Mouse (Mus musculus): ENCODE data around the gene Zfp536.
"Not testable (repeated sequence)": the region's sequence is repeated elsewhere in the genome, so short reads cannot be mapped to it uniquely, and the experiment has no call there.

Gene Zfp536

DNA sequence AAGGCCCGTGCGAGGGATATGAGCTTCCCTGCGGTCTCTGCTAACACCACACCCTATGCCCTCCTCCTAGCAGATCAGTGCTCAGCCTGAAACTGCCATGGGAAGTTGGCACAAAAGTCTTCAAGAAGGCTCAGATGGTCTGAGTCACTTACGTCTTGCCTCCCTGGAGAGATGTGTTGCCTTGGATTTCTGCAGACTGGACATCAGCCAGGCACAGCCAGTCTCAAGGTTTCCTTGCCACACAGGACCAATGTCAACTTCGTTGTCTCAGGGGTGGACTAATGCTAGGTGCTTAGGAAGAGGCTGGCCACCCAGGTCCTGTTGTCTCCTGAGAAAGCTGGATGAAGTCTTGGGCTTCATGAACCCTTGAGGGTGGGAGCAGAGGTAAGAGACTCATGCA, 14.6 kb downstream of the Zfp536 start:
- no peak for DNase-seq (ENCODE audit: low read depth, low spot score)

- no peak for DNase-seq (ENCODE audit: low read depth, low spot score)
These were observed 20.4 kb downstream of the Zfp536 start for GRCm38 (mm10) chr7:37753024-37753423.

GRCm38 (mm10) chr7:37746133-37746761, 27.2 kb downstream of the Zfp536 start:
- DNase-seq (ENCODE audit: low read depth, low spot score) = no peak

DNA sequence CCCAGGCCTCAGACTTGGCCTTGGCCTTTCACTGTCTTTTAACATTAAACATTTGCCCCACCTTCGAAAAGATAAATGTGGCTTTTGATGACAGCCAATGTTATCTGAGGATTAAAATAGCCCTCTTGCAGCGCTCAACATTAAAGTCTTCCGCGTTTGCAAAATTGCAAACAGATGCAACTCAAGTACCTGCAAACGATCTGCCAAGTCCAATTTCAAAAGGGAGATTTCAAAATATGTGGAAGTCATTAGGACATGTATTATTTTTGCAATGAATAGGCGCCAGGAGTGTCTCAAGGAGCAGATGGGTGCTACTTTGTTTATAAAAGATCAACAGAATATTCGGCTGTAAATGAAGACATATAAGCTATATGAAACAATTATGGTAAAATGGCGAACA, 30.1 kb downstream of the Zfp536 start:
- peak; percentile 40 for DNase-seq (ENCODE audit: low read depth, low spot score)

- no peak for DNase-seq (ENCODE audit: low read depth, low spot score)
These were observed 36.2 kb downstream of the Zfp536 start for GRCm38 (mm10) chr7:37737191-37737590.

- no peak for DNase-seq (ENCODE audit: low read depth, low spot score)
These were observed 37.1 kb downstream of the Zfp536 start for GRCm38 (mm10) chr7:37736413-37736720.

GRCm38 (mm10) chr7:37735707-37736412, 37.6 kb downstream of the Zfp536 start:
- no peak for DNase-seq (ENCODE audit: low read depth, low spot score)

DNA sequence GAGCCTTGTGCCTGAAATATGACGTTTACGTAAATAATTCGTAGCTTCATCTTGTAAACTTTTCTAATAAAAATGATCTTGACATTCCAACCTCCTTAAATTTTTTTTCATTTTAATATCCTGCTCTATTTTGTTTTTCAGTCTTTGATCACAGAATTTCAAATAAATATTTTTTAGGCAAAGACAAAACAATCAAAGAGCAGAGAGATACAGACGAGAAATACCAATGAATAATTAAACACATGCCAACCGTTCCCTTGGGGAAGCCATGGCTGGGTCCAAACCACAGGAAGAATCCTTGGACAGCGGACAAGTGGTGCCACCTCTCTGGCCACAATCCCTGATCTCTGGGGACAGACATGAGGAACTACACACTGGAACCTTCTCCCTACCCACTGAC, 38.3 kb downstream of the Zfp536 start:
- DNase-seq (ENCODE audit: low read depth, low spot score) = no peak

- no peak for DNase-seq (ENCODE audit: low read depth, low spot score)
These were observed 38.9 kb downstream of the Zfp536 start for GRCm38 (mm10) chr7:37734576-37734975.

DNA sequence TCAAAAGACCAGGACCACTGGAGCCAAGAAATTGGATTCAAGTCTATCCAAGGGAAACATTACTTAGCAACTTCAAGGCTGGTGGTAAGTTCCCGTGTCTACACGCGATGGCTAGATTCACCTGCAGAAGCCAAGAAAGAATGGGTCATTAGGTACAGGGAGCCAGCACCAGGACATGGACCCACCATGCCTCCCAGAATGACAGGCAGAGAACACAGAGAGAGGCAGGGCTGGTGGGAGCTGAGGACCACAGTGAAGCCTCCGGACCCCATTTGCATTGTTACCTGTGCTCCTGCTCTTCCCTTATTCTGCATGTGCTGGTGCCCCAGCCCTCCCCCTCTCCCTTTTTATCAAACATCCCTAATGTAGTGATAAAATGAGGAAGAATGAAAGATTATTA, 39.4 kb downstream of the Zfp536 start:
- no peak for DNase-seq (ENCODE audit: low read depth, low spot score)

GRCm38 (mm10) chr7:37732741-37733140, 40.7 kb downstream of the Zfp536 start:
- no peak for DNase-seq (ENCODE audit: low read depth, low spot score)

DNA sequence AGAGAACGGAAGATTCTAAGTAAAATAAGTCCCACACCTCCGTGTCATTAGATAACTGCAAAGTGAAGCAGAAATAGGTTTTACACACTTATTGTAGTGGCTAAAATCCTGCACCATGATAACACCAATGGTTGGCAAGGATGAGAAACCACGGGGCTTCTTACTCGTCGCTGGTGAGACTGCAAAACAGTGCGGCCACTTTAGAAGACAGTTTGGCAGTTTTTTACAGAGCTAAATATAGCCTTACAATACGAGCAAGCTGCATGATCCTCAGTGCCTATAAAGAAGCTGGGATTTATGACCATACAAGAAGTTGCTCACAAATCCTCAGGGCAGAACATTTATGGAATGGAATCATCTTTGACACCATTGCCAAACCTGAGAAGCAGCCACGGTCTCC, 45.7 kb downstream of the Zfp536 start:
- no peak for DNase-seq (ENCODE audit: low read depth, low spot score)

GRCm38 (mm10) chr7:37724002-37724790, 49.2 kb downstream of the Zfp536 start:
- DNase-seq (ENCODE audit: low read depth, low spot score) = no peak

- no peak for DNase-seq (ENCODE audit: low read depth, low spot score)
These were observed 50.2 kb downstream of the Zfp536 start for GRCm38 (mm10) chr7:37723191-37723592.

DNA sequence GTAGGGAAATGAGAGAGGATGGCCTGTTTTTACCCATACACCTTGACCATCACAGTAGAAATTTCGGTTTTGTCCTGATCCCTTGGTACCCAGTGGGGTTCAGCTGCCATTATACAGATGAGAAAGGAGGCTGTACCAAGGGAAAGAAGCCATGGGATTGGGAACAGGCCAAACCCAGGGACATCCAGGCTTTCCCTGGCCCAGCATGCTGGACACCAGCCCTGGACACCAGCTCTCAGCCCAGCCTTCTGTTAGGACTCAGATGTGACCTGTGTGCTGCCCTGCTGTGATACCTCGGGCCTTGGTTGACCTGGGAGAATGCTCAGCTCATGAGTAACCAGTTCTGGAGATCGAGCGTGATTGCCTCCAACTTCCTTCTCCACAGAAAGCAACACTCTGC, 51.8 kb downstream of the Zfp536 start:
- no peak for DNase-seq (ENCODE audit: low read depth, low spot score)

GRCm38 (mm10) chr7:37718671-37719402, 54.6 kb downstream of the Zfp536 start:
- DNase-seq (ENCODE audit: low read depth, low spot score) = no peak

- DNase-seq (ENCODE audit: low read depth, low spot score) = no peak
These were observed 56.4 kb downstream of the Zfp536 start for GRCm38 (mm10) chr7:37717071-37717470.

DNA sequence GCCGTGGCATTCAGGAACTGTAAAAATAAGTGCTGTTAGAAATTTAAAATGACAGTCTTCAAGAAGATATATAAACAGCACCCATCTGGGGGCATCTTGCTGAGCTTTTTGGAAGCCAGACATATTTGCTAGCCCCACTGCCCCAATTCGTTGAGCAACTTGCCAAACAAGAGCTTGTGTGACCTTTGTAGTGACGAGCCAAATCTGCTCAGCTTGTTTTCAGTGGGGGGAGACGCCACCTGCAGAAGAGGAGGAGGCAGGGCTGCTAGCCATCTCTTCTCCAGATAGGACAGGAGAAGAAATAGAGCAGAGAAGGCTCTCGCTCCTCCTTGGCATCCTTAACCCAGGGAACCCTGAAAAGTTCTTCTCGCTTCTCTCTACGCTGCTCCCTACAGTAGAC, 56.8 kb downstream of the Zfp536 start:
- no peak for DNase-seq (ENCODE audit: low read depth, low spot score)

DNA sequence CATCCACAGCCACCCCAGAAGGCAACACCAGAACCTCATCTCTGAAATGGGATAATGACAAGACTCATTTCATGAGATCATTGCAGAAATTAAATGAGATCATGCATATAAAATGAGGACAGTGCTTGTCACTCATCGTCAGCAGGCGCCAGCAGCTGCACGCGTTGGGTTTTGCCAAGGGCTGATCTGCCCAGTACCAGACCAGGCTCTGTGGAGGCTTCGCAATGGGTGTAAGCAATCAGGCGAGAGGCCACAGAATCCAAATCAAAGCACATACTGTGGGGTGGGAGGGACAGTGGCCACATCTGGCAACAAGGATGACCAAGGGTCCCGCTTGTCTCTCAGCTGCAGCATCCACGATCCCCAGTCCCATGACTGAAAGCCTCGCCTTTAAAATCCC, 69.0 kb downstream of the Zfp536 start:
- DNase-seq (ENCODE audit: low read depth, low spot score) = no peak

- not testable (repeated sequence) for DNase-seq (ENCODE audit: low read depth, low spot score)
These were observed 76.1 kb downstream of the Zfp536 start for GRCm38 (mm10) chr7:37697378-37697777.

DNA sequence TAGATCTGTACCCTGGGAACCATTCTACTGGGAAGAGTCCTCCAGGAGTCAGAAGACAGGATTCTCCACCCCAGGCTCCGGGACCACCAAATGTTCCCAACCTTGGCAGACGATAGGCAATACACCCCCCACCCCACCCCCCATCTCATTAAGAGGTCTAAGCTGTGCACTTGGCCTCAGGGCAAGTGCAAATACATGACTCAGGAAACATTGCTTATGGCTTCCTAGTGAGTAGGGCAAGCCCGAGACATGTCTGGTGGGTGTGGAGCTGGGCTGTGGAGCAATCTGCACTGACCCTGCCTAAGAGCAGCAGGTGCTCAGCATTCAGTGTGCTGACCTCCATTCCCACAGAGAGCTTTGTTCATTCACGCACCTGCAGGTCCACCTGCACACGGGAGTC, 78.4 kb downstream of the Zfp536 start:
- no peak for DNase-seq (ENCODE audit: low read depth, low spot score)

- DNase-seq (ENCODE audit: low read depth, low spot score) = no peak
These were observed 82.8 kb downstream of the Zfp536 start for GRCm38 (mm10) chr7:37690606-37691005.

Data from forelimb bud, embryonic 11.5 days (tissue).